Mouse (Mus musculus) forebrain, embryonic 11.5 days (tissue): ENCODE results near the gene Olfr629. TPM values are rescaled to one million over a fixed set of nuclear protein-coding genes. Genes with fewer than 3 reads are reported as not detected.
"Not testable (repeated sequence)": the region's sequence is repeated elsewhere in the genome, so short reads cannot be mapped to it uniquely, and the experiment has no call there.

ENCODE experiments used
- ATAC-seq: fragments of 200-750 bp; cut with Nextera tagmentation; replicated peaks from 2 replicates; pipeline ENCODE4 v1.8.0; 2017; ENCODE audit warnings: moderate TSS enrichment; ENCODE audit not compliant: low FRiP score
- DNase-seq: peaks from one replicate; pipeline ENCODE4 v3.0.0-alpha.2; 2017; ENCODE audit warnings: low spot score
- H3K27ac ChIP-seq: fragments of 300-500 bp; sonication (generic); 2 replicates; pipeline ENCODE4 v1.5.1; 2014; ENCODE audit warnings: low read depth, low read length
- H3K27me3 ChIP-seq: fragments of 300-500 bp; sonication (generic); 2 replicates; pipeline ENCODE4 v1.6.1; 2014; ENCODE audit warnings: mild to moderate bottlenecking, low read length, mixed read lengths; ENCODE audit not compliant: control insufficient read depth, insufficient read depth
- H3K36me3 ChIP-seq: fragments of 300-500 bp; sonication (generic); 2 replicates; pipeline ENCODE4 v1.6.1; 2014; ENCODE audit warnings: mild to moderate bottlenecking, low read length, moderate library complexity, mixed read lengths; ENCODE audit not compliant: control insufficient read depth, insufficient read depth
- H3K4me1 ChIP-seq: fragments of 300-500 bp; sonication (generic); replicated peaks from 2 replicates; pipeline ENCODE4 v1.6.1; 2014; ENCODE audit warnings: low read length, mixed read lengths; ENCODE audit not compliant: control insufficient read depth, insufficient read depth
- H3K4me2 ChIP-seq: fragments of 300-500 bp; sonication (generic); 2 replicates; pipeline ENCODE4 v1.6.1; 2014; ENCODE audit warnings: low read depth, mild to moderate bottlenecking, low read length, moderate library complexity, mixed read lengths; ENCODE audit not compliant: severe bottlenecking
- H3K4me3 ChIP-seq: fragments of 300-500 bp; sonication (generic); 2 replicates; pipeline ENCODE4 v1.5.1; 2014; ENCODE audit warnings: low read depth, low read length
- H3K9ac ChIP-seq: fragments of 300-500 bp; sonication (generic); 2 replicates; pipeline ENCODE4 v1.6.1; 2014; ENCODE audit warnings: low read length
- H3K9me3 ChIP-seq: fragments of 300-500 bp; sonication (generic); 2 replicates; pipeline ENCODE4 v1.6.1; 2016; ENCODE audit warnings: low read length, mixed read lengths; ENCODE audit not compliant: control insufficient read depth
- WGBS: fragments of 180-500 bp; shearing (Covaris S2); extraction: QIAGEN DNeasy Blood & Tissue Kit; methylation state at CpG from one replicate; pipeline ENCODE4 v1.1.7; 2014; 5-methylcytosine and 5-hydroxymethylcytosine counted together
- polyA plus RNA-seq: library from polyadenylated mRNA; unstranded; fragments of >200 nt; fragmentation: Nextera tagmentation; extraction: Ambion mirVana; gene quantifications from 2 replicates; pipeline ENCODE4 v1.2.1, GENCODE M21; 2014

Gene Olfr629
- polyA plus RNA-seq, 1 experiment from 2014 or later: not detected

GRCm38 (mm10) chr7:103730074-103730473 is 14.7 kb downstream of the Olfr629 start, which contains the start of gene Olfr628:
Gene Olfr628, plus strand, starts transcription at chr7:103730374.
- WGBS: 90% methylated on average over 1 of the region's 1 CpGs
- no peaks in the 10 kb centered on the region for H3K4me1 ChIP-seq
- H3K4me2 ChIP-seq: no peak within 1 kb of the TSS
- H3K4me3 ChIP-seq: no peak within 1 kb of the TSS
- no peak within 1 kb of the TSS for H3K27ac ChIP-seq
- ATAC-seq (no peak), DNase-seq (no peak)
- H3K9ac ChIP-seq: no peak within 1 kb of the TSS
- H3K36me3 ChIP-seq: no peaks in the 10 kb centered on the region
- no peaks in the 10 kb centered on the region for H3K9me3 ChIP-seq
- no peaks in the 10 kb centered on the region for H3K27me3 ChIP-seq

GRCm38 (mm10) chr7:103716398-103716797 is 28.3 kb downstream of the Olfr629 start:
- not testable (repeated sequence) for DNase-seq, H3K27ac ChIP-seq, H3K4me2 ChIP-seq, H3K9me3 ChIP-seq, H3K27me3 ChIP-seq, H3K9ac ChIP-seq, H3K36me3 ChIP-seq, ATAC-seq, H3K4me1 ChIP-seq, H3K4me3 ChIP-seq
- 95% methylated on average over 1 of the region's 1 CpGs for WGBS

GRCm38 (mm10) chr7:103714371-103714770 is 30.4 kb downstream of the Olfr629 start, which contains the start of gene Olfr243:
Gene Olfr243, plus strand, starts transcription at chr7:103714671.
- no peak for DNase-seq
- H3K36me3 ChIP-seq: no peaks in the 10 kb centered on the region
- no peaks in the 10 kb centered on the region for H3K27me3 ChIP-seq
- ATAC-seq: no peak
- H3K4me1 ChIP-seq: no peaks in the 10 kb centered on the region
- H3K4me2 ChIP-seq: no peak within 1 kb of the TSS
- H3K27ac ChIP-seq: no peak within 1 kb of the TSS
- H3K4me3 ChIP-seq: no peak within 1 kb of the TSS
- H3K9me3 ChIP-seq: no peaks in the 10 kb centered on the region
- no peak within 1 kb of the TSS for H3K9ac ChIP-seq

GRCm38 (mm10) chr7:103712024-103712423 is 32.7 kb downstream of the Olfr629 start:
- DNase-seq (no peak), ATAC-seq (no peak)
- Histone ChIP-seq H3K4me1 (no peaks in the 10 kb centered on the region), H3K27me3 (no peaks in the 10 kb centered on the region), H3K4me3 (no peak overlapping the region), H3K9ac (no peak overlapping the region), H3K27ac (no peak overlapping the region), H3K9me3 (no peaks in the 10 kb centered on the region), H3K4me2 (no peak overlapping the region), H3K36me3 (no peaks in the 10 kb centered on the region)
- 43% methylated on average over 2 of the region's 2 CpGs for WGBS

- WGBS: 96% methylated on average over 4 of the region's 4 CpGs
- Histone ChIP-seq H3K9ac (no peak overlapping the region), H3K9me3 (no peaks in the 10 kb centered on the region), H3K27ac (no peak overlapping the region), H3K4me2 (no peak overlapping the region), H3K4me1 (no peaks in the 10 kb centered on the region), H3K36me3 (no peaks in the 10 kb centered on the region), H3K27me3 (no peaks in the 10 kb centered on the region), H3K4me3 (no peak overlapping the region)
- DNase-seq: no peak
- no peak for ATAC-seq
Measured at GRCm38 (mm10) chr7:103699469-103699868, 45.3 kb downstream of the Olfr629 start.

Other genes with a start within 250 kb of the Olfr629 start
- not detected in 2 replicates for gene Olfr609, start 246.9 kb downstream of the Olfr629 start, polyA plus RNA-seq
- gene Olfr610, start 232.8 kb downstream of the Olfr629 start, polyA plus RNA-seq: not detected in 2 replicates
- gene Olfr611, start 224.1 kb downstream of the Olfr629 start, polyA plus RNA-seq: not detected in 2 replicates
- gene Olfr612, start 202.2 kb downstream of the Olfr629 start, polyA plus RNA-seq: not detected in 2 replicates
- not detected in 2 replicates for gene Olfr613, start 196.9 kb downstream of the Olfr629 start, polyA plus RNA-seq
- gene Olfr615, start 188.9 kb downstream of the Olfr629 start, polyA plus RNA-seq: not detected in 2 replicates
- not detected in 2 replicates for gene Olfr616, start 175.8 kb downstream of the Olfr629 start, polyA plus RNA-seq
- gene Olfr617, start 171.9 kb downstream of the Olfr629 start, polyA plus RNA-seq: not detected in 2 replicates
- not detected in 2 replicates for gene Olfr618, start 154.8 kb downstream of the Olfr629 start, polyA plus RNA-seq
- not detected in 2 replicates for gene Olfr619, start 144.4 kb downstream of the Olfr629 start, polyA plus RNA-seq
- gene Olfr620, start 132.4 kb downstream of the Olfr629 start, polyA plus RNA-seq: not detected in 2 replicates
- not detected in 2 replicates for gene Olfr622, start 102.2 kb downstream of the Olfr629 start, polyA plus RNA-seq
- not detected in 2 replicates for gene Olfr623, start 81.2 kb downstream of the Olfr629 start, polyA plus RNA-seq
- not detected in 2 replicates for gene Olfr624, start 73.8 kb downstream of the Olfr629 start, polyA plus RNA-seq
- not detected in 2 replicates for gene Olfr625-ps1, start 62.2 kb downstream of the Olfr629 start, polyA plus RNA-seq
- gene Olfr243, start 30.3 kb downstream of the Olfr629 start, polyA plus RNA-seq: not detected in 2 replicates
- not detected in 2 replicates for gene Olfr628, start 14.6 kb downstream of the Olfr629 start, polyA plus RNA-seq
- gene Olfr630, start 12.4 kb upstream of the Olfr629 start, polyA plus RNA-seq: not detected in 2 replicates
- gene Olfr69, start 26.7 kb upstream of the Olfr629 start, polyA plus RNA-seq: not detected in 2 replicates
- gene Olfr68, start 34.8 kb upstream of the Olfr629 start, polyA plus RNA-seq: not detected in 2 replicates
- gene Olfr67, start 46.9 kb upstream of the Olfr629 start, polyA plus RNA-seq: not detected in 2 replicates
- gene Hbb-bt, start 69.1 kb upstream of the Olfr629 start, polyA plus RNA-seq: 770 and 789 TPM in 2 replicates
- 254 and 256 TPM in 2 replicates for gene Hbb-bs, start 83.2 kb upstream of the Olfr629 start, polyA plus RNA-seq
- gene Hbb-bh2, start 95.6 kb upstream of the Olfr629 start, polyA plus RNA-seq: not detected in 2 replicates
- 2,356 and 2,804 TPM in 2 replicates for gene Hbb-bh1, start 98.2 kb upstream of the Olfr629 start, polyA plus RNA-seq
- gene Hbb-y, start 108.3 kb upstream of the Olfr629 start, polyA plus RNA-seq: 10,747 and 11,615 TPM in 2 replicates
- gene Olfr66, start 141.3 kb upstream of the Olfr629 start, polyA plus RNA-seq: not detected in 2 replicates
- gene Olfr64, start 149.5 kb upstream of the Olfr629 start, polyA plus RNA-seq: not detected in 2 replicates
- not detected in 2 replicates for gene Olfr65, start 158.5 kb upstream of the Olfr629 start, polyA plus RNA-seq
- not detected in 2 replicates for gene Olfr631, start 183.9 kb upstream of the Olfr629 start, polyA plus RNA-seq
- gene Olfr632, start 189.4 kb upstream of the Olfr629 start, polyA plus RNA-seq: 0.12 TPM in 1 of 2 replicates, not detected in the other
- not detected in 2 replicates for gene Olfr633, start 199.5 kb upstream of the Olfr629 start, polyA plus RNA-seq
- 0.03 TPM in 1 of 2 replicates, not detected in the other for gene Olfr635, start 226.2 kb upstream of the Olfr629 start, polyA plus RNA-seq